Comparison of ENCODE assay signal across 8 mouse cellular contexts in the genomic region with DNA sequence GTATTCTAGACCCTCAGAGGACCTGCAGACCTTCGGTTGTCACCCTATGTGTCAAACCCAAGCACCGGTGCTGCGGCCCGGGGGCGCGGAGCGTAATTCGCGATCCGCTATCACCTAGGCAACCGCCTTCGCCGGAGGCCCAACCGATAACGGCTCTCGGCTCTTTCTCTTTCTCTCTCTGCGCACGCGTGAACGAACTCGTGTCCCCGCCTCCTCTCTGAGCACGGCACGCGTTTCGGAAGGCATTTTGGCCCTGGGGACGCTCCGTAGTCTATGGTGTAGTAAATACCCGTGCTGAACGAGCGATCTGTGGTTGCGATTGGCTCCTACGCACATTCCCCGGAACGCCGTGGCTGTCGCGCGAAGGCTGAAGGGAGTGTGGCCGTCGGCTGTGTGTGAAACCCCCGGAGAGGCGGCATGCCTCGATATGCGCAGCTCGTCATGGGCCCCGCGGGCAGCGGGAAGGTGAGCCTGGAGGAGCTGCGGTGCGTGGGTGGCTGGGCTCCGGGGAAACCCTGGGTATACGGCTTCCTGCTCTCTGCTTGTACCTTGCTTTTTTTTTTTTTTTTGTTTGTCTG. TPM values are rescaled to one million over a fixed set of nuclear protein-coding genes. Genes with fewer than 3 reads are reported as not detected.
A peak's percentile ranks its signal among the peaks of the same experiment; 100 is the strongest.
DNase-seq lines count a peak whose midpoint lies in the region; ATAC-seq and TF ChIP-seq lines count a peak whose summit lies in the region.

A gene (minus strand): TSS at position 173 of the 578 bp plus-strand sequence.

- H3K9me3 ChIP-seq in heart, embryonic 12.5 days (replicated peaks): no peaks in the 10 kb centered on the region
- no peaks in the 10 kb centered on the region for H3K9me3 ChIP-seq in kidney, postnatal 0 days (replicated peaks; ENCODE audit: low read length)
- H3K9me3 ChIP-seq in liver, embryonic 11.5 days (ENCODE audit: control insufficient read depth, low read length): no peaks in the 10 kb centered on the region
- H3K9me3 ChIP-seq in stomach, embryonic 14.5 days (ENCODE audit: control insufficient read depth, low read depth, low read length): no peaks in the 10 kb centered on the region

- H3K27ac ChIP-seq in heart, embryonic 12.5 days (ENCODE audit: poor library complexity, severe bottlenecking): peak within 1 kb of the TSS; percentile 96
- H3K27ac ChIP-seq in kidney, postnatal 0 days: peak within 1 kb of the TSS; percentile 91
- peak within 1 kb of the TSS; percentile 93 for H3K27ac ChIP-seq in liver, embryonic 11.5 days (ENCODE audit: low read depth, low read length)
- H3K27ac ChIP-seq in stomach, embryonic 14.5 days (ENCODE audit: low read length): peak within 1 kb of the TSS; percentile 93

- peaks cover 36% of the 10 kb centered on the region for H3K36me3 ChIP-seq in heart, embryonic 12.5 days
- peaks cover 14% of the 10 kb centered on the region; the same call in 1 of the 2 replicates for H3K36me3 ChIP-seq in kidney, postnatal 0 days (ENCODE audit: insufficient read depth, low read length)
- H3K36me3 ChIP-seq in liver, embryonic 11.5 days (ENCODE audit: control insufficient read depth, insufficient read depth, low read length): peaks cover 10% of the 10 kb centered on the region
- H3K36me3 ChIP-seq in stomach, embryonic 14.5 days (ENCODE audit: control insufficient read depth, insufficient read depth, low read length): peaks cover 20% of the 10 kb centered on the region; the same call in 1 of the 2 replicates

- ATAC-seq in erythroid progenitor cell, adult 5-6 weeks (replicated peaks; ENCODE audit: low FRiP score, poor library complexity, severe bottlenecking): peak; percentile 91
- peak; percentile 94 for ATAC-seq in heart, embryonic 12.5 days (ENCODE audit: insufficient number of reproducible peaks, low FRiP score)
- peak; percentile 92 for ATAC-seq in kidney, postnatal 0 days (replicated peaks; ENCODE audit: low FRiP score, low read depth)
- ATAC-seq in liver, embryonic 11.5 days (replicated peaks; ENCODE audit: low FRiP score): peak; percentile 90
- ATAC-seq in stomach, embryonic 14.5 days (ENCODE audit: insufficient number of reproducible peaks, insufficient read depth, low FRiP score, low read depth): peak; percentile 94

- peak within 1 kb of the TSS; percentile 87 for H3K9ac ChIP-seq in heart, embryonic 12.5 days
- peak within 1 kb of the TSS; percentile 70 for H3K9ac ChIP-seq in kidney, postnatal 0 days (ENCODE audit: low read depth, low read length)
- H3K9ac ChIP-seq in liver, embryonic 11.5 days (ENCODE audit: low read depth, low read length): peak within 1 kb of the TSS; percentile 80
- H3K9ac ChIP-seq in stomach, embryonic 14.5 days (replicated peaks; ENCODE audit: low read depth, low read length): peak within 1 kb of the TSS; percentile 71

- peak; percentile 99 for DNase-seq in CD4-positive helper T cell, adult 2 months (ENCODE audit: low read depth, low spot score)
- peak; percentile 99 for DNase-seq in brain, embryonic 18.5 days (ENCODE audit: low read depth, low spot score)
- peak; percentile 99 for DNase-seq in kidney, postnatal 0 days (ENCODE audit: low spot score)
- peak; percentile 96 for DNase-seq in liver, embryonic 11.5 days (ENCODE audit: low spot score)
- DNase-seq in naive thymus-derived CD4-positive, alpha-beta T cell, adult 2 months (ENCODE audit: low read depth): peak; percentile 99

- H3K4me3 ChIP-seq in heart, embryonic 12.5 days: peak within 1 kb of the TSS; percentile 84
- peak within 1 kb of the TSS; percentile 79 for H3K4me3 ChIP-seq in kidney, postnatal 0 days (replicated peaks; ENCODE audit: low read depth, low read length)
- H3K4me3 ChIP-seq in liver, embryonic 11.5 days (ENCODE audit: low read depth, low read length): peak within 1 kb of the TSS; percentile 89
- peak within 1 kb of the TSS; percentile 81 for H3K4me3 ChIP-seq in stomach, embryonic 14.5 days (ENCODE audit: low read depth, low read length)

- TF ChIP-seq CTCF in kidney, postnatal 0 days (IDR thresholded peaks at IDR 0.05; ENCODE audit: low read depth): no peak

- H3K4me1 ChIP-seq in heart, embryonic 12.5 days (replicated peaks): peaks cover 12% of the 10 kb centered on the region
- H3K4me1 ChIP-seq in kidney, postnatal 0 days (replicated peaks; ENCODE audit: insufficient read depth, low read length): peaks cover 7% of the 10 kb centered on the region; the same call in 1 of the 2 replicates
- H3K4me1 ChIP-seq in liver, embryonic 11.5 days (replicated peaks; ENCODE audit: control insufficient read depth, insufficient read depth, low read length): peaks cover 13% of the 10 kb centered on the region
- peaks cover 11% of the 10 kb centered on the region; the same call in 1 of the 2 replicates for H3K4me1 ChIP-seq in stomach, embryonic 14.5 days (ENCODE audit: control insufficient read depth, insufficient read depth, low read length)

- under 1% methylated on average over 53 of the region's 53 CpGs for WGBS in heart, embryonic 12.5 days
- WGBS in kidney, postnatal 0 days: under 1% methylated on average over 53 of the region's 53 CpGs
- WGBS in liver, embryonic 11.5 days: under 1% methylated on average over 53 of the region's 53 CpGs
- 0% methylated on average over 53 of the region's 53 CpGs for WGBS in stomach, embryonic 14.5 days

- H3K4me2 ChIP-seq in heart, embryonic 12.5 days: peak within 1 kb of the TSS; percentile 79
- peak within 1 kb of the TSS; percentile 63 for H3K4me2 ChIP-seq in kidney, postnatal 0 days (ENCODE audit: low read length)
- H3K4me2 ChIP-seq in liver, embryonic 11.5 days: peak within 1 kb of the TSS; percentile 72
- H3K4me2 ChIP-seq in stomach, embryonic 14.5 days (replicated peaks; ENCODE audit: low read depth, low read length): peak within 1 kb of the TSS; percentile 52

- H3K27me3 ChIP-seq in heart, embryonic 12.5 days (replicated peaks): no peaks in the 10 kb centered on the region
- no peaks in the 10 kb centered on the region for H3K27me3 ChIP-seq in kidney, postnatal 0 days (ENCODE audit: insufficient read depth, low read length)
- no peaks in the 10 kb centered on the region for H3K27me3 ChIP-seq in liver, embryonic 11.5 days (replicated peaks; ENCODE audit: control insufficient read depth, insufficient read depth, low read length)
- H3K27me3 ChIP-seq in stomach, embryonic 14.5 days (ENCODE audit: control insufficient read depth, insufficient read depth, low read length): no peaks in the 10 kb centered on the region

RNA-seq across cellular contexts. Expression of the gene that starts here (rescaled TPM):
- 10.8 and 20.1 TPM in 2 replicates for total RNA-seq in erythroid progenitor cell, adult 5-6 weeks (2015; ENCODE audit: low replicate concordance)
- total RNA-seq in erythroid progenitor cell, adult 5-6 weeks (2017; ENCODE audit: low replicate concordance): 10.4 and 19.4 TPM in 2 replicates
- polyA plus RNA-seq in heart, embryonic 12.5 days (2016; fragmentation: Nextera tagmentation; extraction: Ambion mirVana): 59.3 and 64.2 TPM in 2 replicates
- polyA plus RNA-seq in kidney, postnatal 0 days (2015; fragmentation: Nextera tagmentation; extraction: Ambion mirVana): 55.7 and 61.0 TPM in 2 replicates
- polyA plus RNA-seq in liver, embryonic 11.5 days (2014; fragmentation: Nextera tagmentation; extraction: Ambion mirVana): 50.7 and 52.1 TPM in 2 replicates
- polyA plus RNA-seq in stomach, embryonic 14.5 days (2014; fragmentation: Nextera tagmentation; extraction: Ambion mirVana): 62.9 and 64.7 TPM in 2 replicates

Comparison
In these comparisons a context has a peak if more than half of its experiments do, and no peak if none do; other contexts are left out.
1. Peak in every context shown above with its lines: DNase-seq, ATAC-seq, H3K4me3 ChIP-seq and H3K27ac ChIP-seq.